In the genomic region with DNA sequence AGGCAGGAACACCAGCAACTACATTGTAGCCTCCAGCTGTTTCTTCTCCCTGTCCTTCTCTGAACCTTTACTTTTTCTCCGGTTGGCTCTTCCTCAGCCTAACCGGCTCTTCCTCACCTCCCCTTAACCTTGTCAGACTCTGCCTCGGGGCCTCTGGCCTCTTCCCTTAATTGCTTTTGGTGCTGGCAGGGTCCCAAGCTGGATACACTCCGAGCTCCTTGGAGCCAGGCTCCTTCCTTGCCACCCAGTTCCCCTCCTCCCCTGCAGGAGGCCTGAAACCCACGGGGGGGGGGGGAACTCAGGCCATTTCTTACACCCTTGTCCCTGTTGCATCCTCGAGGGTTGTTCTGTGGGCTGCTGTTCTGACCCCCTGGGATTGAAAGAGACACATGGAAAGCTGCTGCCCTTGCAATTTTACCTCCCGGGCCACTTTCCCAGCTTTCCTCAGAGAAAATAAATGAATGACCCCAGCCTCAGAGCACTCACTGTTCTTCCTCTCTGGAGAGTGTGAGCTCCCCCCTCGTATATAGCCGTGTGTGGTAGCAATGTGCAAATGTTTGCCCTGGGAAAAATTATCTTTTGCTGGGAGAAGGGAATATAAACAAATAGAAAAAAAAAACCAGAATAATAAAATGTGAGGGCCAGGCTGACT, we compare ENCODE assay signal across 8 mouse cellular contexts. TPM values are rescaled to one million over a fixed set of nuclear protein-coding genes. Genes with fewer than 3 reads are reported as not detected.
DNase-seq lines count a peak whose midpoint lies in the region; ATAC-seq and TF ChIP-seq lines count a peak whose summit lies in the region.

No protein-coding gene starts in this region.

- no peak for TF ChIP-seq EP300 in heart, adult 2 months (IDR thresholded peaks at IDR 0.05; ENCODE audit: insufficient read depth, low read depth, low read length)

- no peaks in the 10 kb centered on the region for H3K36me3 ChIP-seq in heart, embryonic 13.5 days
- no peaks in the 10 kb centered on the region for H3K36me3 ChIP-seq in heart, adult 2 months (ENCODE audit: control insufficient read depth, insufficient read depth, low read length)
- no peaks in the 10 kb centered on the region for H3K36me3 ChIP-seq in hindbrain, postnatal 0 days (ENCODE audit: insufficient read depth, low read length)
- H3K36me3 ChIP-seq in midbrain, embryonic 13.5 days, result no peaks in the 10 kb centered on the region

- no peak overlapping the region for H3K27ac ChIP-seq in heart, embryonic 13.5 days (replicated peaks)
- no peak overlapping the region for H3K27ac ChIP-seq in heart, adult 2 months
- peak overlapping the region; percentile 93 for H3K27ac ChIP-seq in hindbrain, postnatal 0 days
- peak overlapping the region; percentile 96 for H3K27ac ChIP-seq in midbrain, embryonic 13.5 days

- H3K4me1 ChIP-seq in heart, embryonic 13.5 days, result peaks cover 23% of the 10 kb centered on the region
- no peaks in the 10 kb centered on the region for H3K4me1 ChIP-seq in heart, adult 2 months (ENCODE audit: control insufficient read depth, insufficient read depth, low read length)
- H3K4me1 ChIP-seq in hindbrain, postnatal 0 days (ENCODE audit: insufficient read depth, low read length), result peaks cover 36% of the 10 kb centered on the region
- H3K4me1 ChIP-seq in midbrain, embryonic 13.5 days (replicated peaks), result peaks cover 79% of the 10 kb centered on the region

- H3K79me2 ChIP-seq in heart, adult 2 months (replicated peaks; ENCODE audit: control insufficient read depth, insufficient read depth, low read length), result no peaks in the 10 kb centered on the region

- H3K27me3 ChIP-seq in heart, embryonic 13.5 days (replicated peaks), result peaks cover 100% of the 10 kb centered on the region
- peaks cover 10% of the 10 kb centered on the region for H3K27me3 ChIP-seq in heart, adult 2 months (ENCODE audit: control insufficient read depth, insufficient read depth, low read length)
- H3K27me3 ChIP-seq in hindbrain, postnatal 0 days (ENCODE audit: insufficient read depth, low read length), result no peaks in the 10 kb centered on the region
- H3K27me3 ChIP-seq in midbrain, embryonic 13.5 days, result peaks cover 26% of the 10 kb centered on the region

- no peak for TF ChIP-seq CTCF in heart, adult 2 months (IDR thresholded peaks at IDR 0.05)
- TF ChIP-seq CTCF in hindbrain, postnatal 0 days (IDR thresholded peaks at IDR 0.05; ENCODE audit: low read depth), result 0 out of 2 replicates have a peak, but pooled peaks have one; percentile 15

- no peaks in the 10 kb centered on the region for H3K9me3 ChIP-seq in heart, embryonic 13.5 days
- H3K9me3 ChIP-seq in hindbrain, postnatal 0 days (ENCODE audit: low read length), result no peaks in the 10 kb centered on the region
- H3K9me3 ChIP-seq in midbrain, embryonic 13.5 days, result no peaks in the 10 kb centered on the region

- 5% methylated on average over 9 of the region's 9 CpGs for WGBS in heart, embryonic 13.5 days
- WGBS in heart, adult 2 months, result 6% methylated on average over 9 of the region's 9 CpGs
- WGBS in hindbrain, postnatal 0 days, result 2% methylated on average over 9 of the region's 9 CpGs
- WGBS in midbrain, embryonic 13.5 days, result 3% methylated on average over 9 of the region's 9 CpGs

- peak overlapping the region; percentile 59; the same call in 1 of the 2 replicates for H3K4me3 ChIP-seq in heart, embryonic 13.5 days
- H3K4me3 ChIP-seq in heart, adult 2 months, result no peak overlapping the region
- H3K4me3 ChIP-seq in hindbrain, postnatal 0 days (ENCODE audit: low read length), result peak overlapping the region; percentile 77
- peak overlapping the region; percentile 79 for H3K4me3 ChIP-seq in midbrain, embryonic 13.5 days (replicated peaks)

- no peak for TF ChIP-seq POLR2A in heart, adult 2 months (IDR thresholded peaks at IDR 0.05; ENCODE audit: insufficient read depth, low read depth, low read length)

- ATAC-seq in heart, embryonic 13.5 days (ENCODE audit: extremely low read depth, insufficient number of reproducible peaks, low FRiP score, low TSS enrichment), result no peak
- ATAC-seq in hindbrain, postnatal 0 days, result no peak
- no peak for ATAC-seq in midbrain, embryonic 13.5 days

- peak overlapping the region; percentile 93 for H3K4me2 ChIP-seq in heart, embryonic 13.5 days
- H3K4me2 ChIP-seq in hindbrain, postnatal 0 days (ENCODE audit: low read depth, low read length), result peak overlapping the region; percentile 60
- H3K4me2 ChIP-seq in midbrain, embryonic 13.5 days (replicated peaks), result peak overlapping the region; percentile 89

- no peak for DNase-seq in heart, adult 2 months
- peak; percentile 24 for DNase-seq in brain, adult 2 months (ENCODE audit: low read depth, low spot score)
- DNase-seq in hindbrain, postnatal 0 days (ENCODE audit: low spot score), result no peak
- no peak for DNase-seq in gastrocnemius, postnatal 10 days
- DNase-seq in layer of hippocampus, postnatal 25 days (ENCODE audit: extremely low spot score in 1 of 2, low spot score in 1 of 2), result no peak
- no peak for DNase-seq in heart, postnatal 14 days

- intact Hi-C loops in heart, adult 2 months (cut with DNase I), result no loop called here
- intact Hi-C loops in heart, postnatal 14 days (cut with DNase I), result no loop called here

- no peak overlapping the region for H3K9ac ChIP-seq in heart, embryonic 13.5 days
- H3K9ac ChIP-seq in heart, adult 2 months (ENCODE audit: low read depth, low read length), result no peak overlapping the region
- peak overlapping the region; percentile 83; the same call in 1 of the 2 replicates for H3K9ac ChIP-seq in hindbrain, postnatal 0 days (replicated peaks; ENCODE audit: low read length)
- peak overlapping the region; percentile 92 for H3K9ac ChIP-seq in midbrain, embryonic 13.5 days (replicated peaks)

RNA-seq across cellular contexts. Expression of gene Cacng4, which starts 1.2 kb away (rescaled TPM):
- polyA plus RNA-seq in heart, embryonic 13.5 days (2015; fragmentation: Nextera tagmentation; extraction: Ambion mirVana), result 0.52 and 0.60 TPM in 2 replicates
- not detected for total RNA-seq in heart, adult 2 months (2021)
- 0.18 TPM in 1 of 2 replicates, not detected in the other for polyA plus RNA-seq in heart, adult 2 months (2012; rRNA removed)
- 79.8 and 88.4 TPM in 2 replicates for total RNA-seq in hindbrain, postnatal 0 days (2014; rRNA removed)
- polyA plus RNA-seq in hindbrain, postnatal 0 days (2015; fragmentation: Nextera tagmentation; extraction: Ambion mirVana), result 43.8 and 46.4 TPM in 2 replicates
- 40.5 and 41.6 TPM in 2 replicates for polyA plus RNA-seq in midbrain, embryonic 13.5 days (2015; fragmentation: Nextera tagmentation; extraction: Ambion mirVana)
- total RNA-seq in gastrocnemius, postnatal 10 days (2021), result under 1 TPM; 0.75 to 0.95 TPM
- 10 to 100 TPM; 30.8 to 32.5 TPM for total RNA-seq in layer of hippocampus, postnatal 25 days (2021)
- total RNA-seq in heart, postnatal 14 days (2021), result under 1 TPM; 0.33 to 0.49 TPM

Comparison
In these comparisons a context has a peak if more than half of its experiments do, and no peak if none do; other contexts are left out.
1. H3K27ac ChIP-seq: peak in hindbrain, postnatal 0 days (single experiment) and midbrain, embryonic 13.5 days (single experiment); none in heart, embryonic 13.5 days (single experiment) and heart, adult 2 months (single experiment).
2. H3K9ac ChIP-seq: peak in hindbrain, postnatal 0 days (single experiment) and midbrain, embryonic 13.5 days (single experiment); none in heart, embryonic 13.5 days (single experiment) and heart, adult 2 months (single experiment).
3. RNA of gene Cacng4, which starts 1.2 kb away (total RNA-seq): 79.8 to 88.4 TPM in hindbrain, postnatal 0 days and 30.8 to 32.5 TPM in layer of hippocampus, postnatal 25 days; 0.75 to 0.95 TPM in gastrocnemius, postnatal 10 days, 0.33 to 0.49 TPM in heart, postnatal 14 days and not detected in heart, adult 2 months; every median in the first group is over 10 times any median in the second.
4. Peak in every context shown above with its lines, with median percentiles within 50 percentile points of each other: H3K4me2 ChIP-seq.